Mouse (Mus musculus): ENCODE measurements around the gene Fam13a. TPM values are rescaled to one million over a fixed set of nuclear protein-coding genes. Genes with fewer than 3 reads are reported as not detected.

The Fam13a gene
- polyA plus RNA-seq, 1 experiment, result 7.9 TPM

DNA sequence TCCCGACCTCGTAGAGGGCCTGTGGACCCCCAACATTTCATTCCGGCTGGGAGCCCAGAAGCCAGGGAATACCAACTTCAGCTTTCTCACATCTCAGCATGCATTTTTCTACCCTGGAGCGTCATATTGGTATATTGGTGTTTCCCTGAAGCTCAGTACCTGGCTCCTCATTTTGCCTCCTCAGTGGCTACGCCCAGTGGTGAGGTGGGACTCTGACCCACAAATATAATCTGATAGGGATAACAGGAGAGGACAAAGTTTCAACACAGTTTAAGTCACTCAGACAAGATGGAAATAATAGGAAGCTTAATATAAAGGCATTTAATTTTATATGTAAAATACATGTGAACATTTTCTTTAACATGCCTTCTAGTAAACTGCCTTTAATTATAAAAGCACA lies 19.7 kb downstream of the Fam13a start:
- no peak for DNase-seq (ENCODE audit: extremely low spot score in 1 of 2, low spot score in 1 of 2)

DNA sequence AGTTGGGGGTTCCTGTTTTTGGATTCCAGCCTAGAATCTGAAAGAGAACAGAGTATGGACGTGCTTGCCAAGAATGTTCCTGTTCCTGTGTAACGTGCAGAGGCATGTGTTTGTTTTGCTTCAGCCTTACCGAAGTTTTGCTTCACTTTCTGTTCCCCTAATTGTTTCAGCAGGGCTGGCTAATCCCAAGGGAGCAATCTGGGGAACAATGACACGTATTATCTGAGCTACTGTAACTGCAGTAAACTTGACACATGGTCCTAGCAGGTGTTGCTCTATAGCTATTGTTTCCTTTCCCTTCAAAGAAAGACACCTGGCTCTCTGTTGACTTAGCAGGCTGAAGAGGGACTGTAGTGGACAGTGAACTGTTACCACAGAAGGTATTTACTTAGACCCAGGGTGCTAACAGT lies 25.3 kb downstream of the Fam13a start:
- DNase-seq (ENCODE audit: extremely low spot score in 1 of 2, low spot score in 1 of 2), result no peak

DNA sequence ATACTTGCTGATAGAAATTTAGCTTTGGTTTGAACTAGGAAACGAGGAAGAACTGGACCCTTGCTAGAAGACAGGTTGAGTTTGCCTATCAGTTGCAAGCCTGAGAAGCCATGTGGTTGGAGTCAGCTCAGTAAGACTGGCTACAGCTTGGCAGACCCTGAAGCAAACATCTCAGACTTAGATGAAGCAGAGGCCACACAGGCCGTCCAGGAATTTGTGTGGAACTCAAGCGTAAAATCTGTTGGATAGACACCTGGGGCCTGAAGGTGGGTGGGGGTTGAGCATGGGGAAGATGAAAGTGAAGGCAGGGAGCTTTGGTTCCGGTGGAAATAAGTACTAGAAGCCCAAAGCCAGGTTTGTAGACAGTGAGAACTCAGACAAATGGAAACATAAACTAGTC lies 25.8 kb downstream of the Fam13a start:
- no peak for DNase-seq (ENCODE audit: extremely low spot score in 1 of 2, low spot score in 1 of 2)

DNA sequence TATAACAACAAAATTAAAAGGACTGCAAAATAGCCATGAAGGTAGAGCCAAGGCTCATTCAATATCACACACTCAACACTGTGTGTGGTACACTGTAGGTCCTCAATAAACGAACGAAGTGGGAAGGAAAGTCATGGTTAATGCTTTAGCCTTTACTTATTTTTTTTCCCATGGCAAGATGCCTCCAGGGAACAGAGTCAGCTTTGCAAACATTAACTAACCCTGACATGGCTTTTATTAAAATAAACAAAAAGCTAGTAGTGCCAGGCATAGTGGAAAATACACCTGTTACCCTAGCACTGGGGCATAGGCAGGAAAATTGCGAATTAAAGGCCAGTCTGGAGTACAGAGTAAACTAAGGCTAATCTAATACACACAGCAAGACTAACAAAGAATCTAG lies 35.2 kb downstream of the Fam13a start:
- no peak for DNase-seq (ENCODE audit: extremely low spot score in 1 of 2, low spot score in 1 of 2)

DNA sequence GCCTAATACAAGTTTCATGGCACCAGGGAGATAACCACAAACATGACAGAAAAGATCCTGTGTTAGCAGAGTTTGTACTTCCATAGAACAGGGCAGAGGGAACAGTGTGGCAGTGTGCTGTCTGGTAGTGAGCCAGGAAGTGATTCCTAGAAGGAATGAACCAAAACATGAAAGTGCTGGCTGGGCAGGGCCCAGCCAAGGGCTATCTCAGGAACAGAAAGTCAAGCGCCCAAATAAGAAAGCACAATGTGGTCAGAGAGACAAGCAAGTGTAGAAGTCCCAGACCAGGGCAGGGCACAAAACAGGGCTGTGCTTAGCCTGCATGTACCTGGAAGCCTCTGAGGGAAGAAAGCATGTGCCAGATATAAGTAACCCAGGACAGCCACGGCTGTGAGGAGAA lies 35.6 kb downstream of the Fam13a start:
- no peak for DNase-seq (ENCODE audit: extremely low spot score in 1 of 2, low spot score in 1 of 2)

DNA sequence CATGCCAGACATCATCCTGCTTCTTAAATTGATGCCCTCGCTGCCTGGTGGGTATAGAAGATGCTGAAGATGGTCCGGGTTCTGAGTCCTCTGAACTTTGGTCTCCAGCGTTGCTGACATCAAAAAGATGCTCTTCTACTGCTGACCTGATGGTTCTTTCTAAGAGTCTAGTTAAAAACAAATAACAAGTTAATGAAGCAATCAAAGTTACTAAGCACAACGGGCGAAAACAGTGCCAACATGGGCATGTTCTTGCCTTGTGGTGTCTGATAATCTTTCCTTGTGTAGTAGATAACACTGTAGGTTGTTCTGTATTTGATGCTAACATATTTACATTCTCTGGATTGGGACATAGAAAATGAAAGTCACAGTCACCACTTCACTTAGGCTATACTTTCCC lies 37.2 kb downstream of the Fam13a start:
- no peak for DNase-seq (ENCODE audit: extremely low spot score in 1 of 2, low spot score in 1 of 2)

DNA sequence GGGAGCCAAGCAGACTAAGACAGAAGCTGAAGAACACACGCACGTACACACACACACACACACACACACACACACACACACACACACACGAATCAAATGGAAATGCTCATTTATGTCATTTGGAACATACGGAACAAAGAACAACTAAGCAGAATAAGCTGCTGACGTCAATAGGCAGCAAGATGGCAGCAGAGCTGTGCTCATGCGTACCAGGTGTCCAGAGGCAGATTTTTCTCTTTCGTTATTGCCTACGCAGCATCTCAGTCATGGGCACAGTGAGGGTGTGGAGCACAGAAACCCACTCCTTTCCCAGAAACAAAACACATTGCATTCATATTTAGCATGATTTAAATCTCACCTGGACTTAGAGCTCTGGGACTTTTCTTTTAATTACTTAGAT lies 39.2 kb downstream of the Fam13a start:
- DNase-seq (ENCODE audit: extremely low spot score in 1 of 2, low spot score in 1 of 2), result no peak

DNA sequence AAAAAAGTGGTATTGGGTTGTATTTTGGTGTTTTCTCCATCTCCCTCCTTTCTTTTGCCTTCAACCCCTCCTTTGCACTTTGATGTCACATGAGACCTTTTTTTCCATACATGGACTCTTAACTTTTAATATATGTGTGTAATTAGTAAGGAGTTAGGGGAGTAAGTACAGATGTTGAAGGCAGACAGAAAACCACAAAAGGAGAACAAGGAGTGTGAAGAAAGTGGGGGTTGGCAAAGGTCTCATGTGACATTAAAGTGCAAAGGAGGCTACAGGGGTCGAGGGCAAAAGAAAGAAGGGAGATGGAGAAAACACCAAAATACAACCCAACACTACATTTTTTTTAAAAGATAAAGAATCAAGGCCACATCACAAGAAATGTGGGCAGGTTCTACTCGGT lies 49.1 kb downstream of the Fam13a start:
- no peak for DNase-seq (ENCODE audit: extremely low spot score in 1 of 2, low spot score in 1 of 2)

DNA sequence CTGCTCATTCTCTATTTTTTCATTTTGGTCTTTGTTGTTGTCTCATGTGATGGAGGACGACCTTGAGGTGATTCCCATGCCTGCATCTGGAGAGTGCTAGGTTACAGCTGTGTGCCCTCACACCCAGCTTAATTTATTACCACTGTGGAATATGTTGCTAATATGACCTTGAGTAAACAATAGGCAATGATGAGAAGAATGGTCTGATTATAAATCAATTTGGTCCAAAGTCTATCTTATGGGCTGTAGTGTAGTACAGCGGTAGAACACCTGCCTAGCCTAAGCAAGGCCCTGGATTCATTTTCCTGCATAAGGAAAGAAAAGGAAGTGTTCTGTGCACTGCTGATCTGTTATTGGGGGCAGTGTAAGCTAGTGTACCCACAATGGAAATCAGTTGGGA lies 49.9 kb downstream of the Fam13a start:
- no peak for DNase-seq (ENCODE audit: extremely low spot score in 1 of 2, low spot score in 1 of 2)

DNA sequence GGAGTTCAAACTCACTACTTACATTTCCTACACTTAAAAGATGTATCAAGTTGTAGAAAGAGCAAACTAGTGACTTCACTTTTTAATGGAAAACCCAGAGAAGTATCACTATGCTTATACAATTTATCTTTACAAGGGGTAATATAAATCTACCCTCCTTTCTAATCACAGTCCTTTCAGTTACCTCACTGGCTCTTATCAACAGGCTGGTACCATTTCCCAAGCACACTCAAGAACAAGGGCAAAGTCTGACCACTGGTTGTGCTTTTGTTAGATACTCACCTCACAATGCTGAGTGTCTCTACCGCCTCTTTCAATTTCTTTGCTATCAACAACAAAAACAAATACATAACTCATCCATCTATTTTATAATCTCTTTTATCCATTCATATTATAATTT lies 51.5 kb downstream of the Fam13a start:
- no peak for DNase-seq (ENCODE audit: extremely low spot score in 1 of 2, low spot score in 1 of 2)

DNA sequence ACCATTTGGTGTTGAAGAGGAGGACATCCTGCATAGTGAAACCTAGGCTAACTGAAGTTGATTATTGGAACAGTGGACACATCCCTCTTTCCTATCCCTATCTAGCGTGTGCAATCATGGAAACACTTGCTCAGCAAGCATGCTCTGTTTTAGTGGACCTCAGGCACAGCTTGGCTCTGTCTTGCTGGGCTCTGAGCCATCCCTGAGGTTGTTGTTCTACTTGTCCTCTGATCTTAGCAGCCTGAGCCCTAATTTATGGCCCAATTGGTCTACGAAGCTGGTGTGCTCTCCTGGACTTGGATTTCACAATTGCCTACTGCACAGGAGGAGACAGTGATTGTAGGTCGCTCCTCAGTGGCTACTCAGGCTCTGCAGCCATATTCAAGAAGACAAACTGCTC lies 56.1 kb downstream of the Fam13a start:
- no peak for DNase-seq (ENCODE audit: extremely low spot score in 1 of 2, low spot score in 1 of 2)

DNA sequence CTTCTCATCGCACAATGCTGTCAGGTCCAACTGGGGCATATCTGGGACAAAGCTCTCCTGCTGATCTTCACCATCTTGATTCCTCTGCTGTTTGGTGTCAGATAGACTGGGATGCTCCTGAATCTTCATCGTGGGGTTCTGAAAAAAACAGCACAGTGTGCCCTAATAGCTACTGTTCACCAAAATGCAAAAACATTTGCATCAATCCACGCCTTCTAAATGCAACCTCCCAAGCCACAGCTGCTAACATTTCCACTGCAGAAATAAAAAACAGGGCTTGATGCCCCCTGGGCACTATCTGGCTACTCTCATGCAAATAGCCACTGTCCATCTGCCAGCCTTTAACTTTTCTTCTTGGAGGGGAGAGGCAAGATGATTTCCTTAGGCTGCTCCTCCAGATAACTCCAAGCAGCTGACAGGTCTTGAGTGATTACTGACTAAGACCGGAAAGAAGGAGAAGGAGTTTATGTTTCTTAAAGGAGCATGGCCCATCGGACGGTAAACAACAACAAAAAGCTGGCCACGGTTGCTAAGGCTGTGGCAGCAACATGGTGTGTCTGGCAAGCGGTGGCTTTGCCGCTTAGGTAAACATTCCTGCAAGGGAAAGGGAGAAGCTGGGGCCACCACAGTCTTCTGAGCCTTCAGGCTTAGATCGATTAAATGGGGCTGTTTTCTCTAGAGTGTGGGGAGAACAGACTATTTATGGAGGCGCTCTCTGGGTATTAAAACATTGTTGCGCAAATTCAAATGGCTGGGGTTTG lies 59.1 kb downstream of the Fam13a start:
- no peak for DNase-seq (ENCODE audit: extremely low spot score in 1 of 2, low spot score in 1 of 2)

DNA sequence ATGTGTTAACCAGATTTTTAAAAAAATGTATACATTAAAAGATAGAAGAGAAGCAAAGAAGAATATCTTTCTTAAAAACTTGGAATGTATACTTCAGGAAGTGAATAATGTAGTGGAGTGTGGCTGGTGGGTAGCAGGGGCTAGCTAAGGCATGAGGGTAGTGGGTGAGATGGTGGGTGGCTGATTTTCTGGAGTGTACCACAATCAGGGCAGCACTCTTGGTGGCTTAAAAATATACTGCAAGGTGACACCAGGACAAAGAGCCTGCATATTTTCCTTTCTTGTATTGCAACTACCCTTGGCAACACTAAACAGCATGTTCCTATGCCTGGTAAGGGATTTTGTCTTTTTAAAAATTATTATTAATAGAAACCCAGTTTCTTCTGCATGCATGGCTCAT lies 59.8 kb downstream of the Fam13a start:
- no peak for DNase-seq (ENCODE audit: extremely low spot score in 1 of 2, low spot score in 1 of 2)

DNA sequence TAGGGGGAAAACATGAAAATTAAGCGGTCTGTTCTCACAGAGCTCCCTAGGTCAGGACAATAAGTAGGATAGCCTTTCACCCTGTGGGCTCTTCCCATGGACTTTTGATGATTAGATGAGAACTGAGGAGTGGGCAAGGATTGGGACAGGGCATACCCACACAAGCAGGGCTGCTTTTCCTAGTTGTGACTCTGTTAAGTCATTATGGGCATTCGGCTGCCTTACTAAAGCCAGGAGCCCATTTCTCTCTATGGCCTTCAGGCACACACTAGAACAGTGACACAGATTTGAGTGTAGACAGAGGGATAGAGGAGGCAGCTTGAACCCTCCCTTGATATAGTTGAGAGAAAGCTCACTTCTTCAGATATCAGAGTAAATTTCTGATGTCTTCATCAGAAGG lies 60.3 kb downstream of the Fam13a start:
- no peak for DNase-seq (ENCODE audit: extremely low spot score in 1 of 2, low spot score in 1 of 2)

DNA sequence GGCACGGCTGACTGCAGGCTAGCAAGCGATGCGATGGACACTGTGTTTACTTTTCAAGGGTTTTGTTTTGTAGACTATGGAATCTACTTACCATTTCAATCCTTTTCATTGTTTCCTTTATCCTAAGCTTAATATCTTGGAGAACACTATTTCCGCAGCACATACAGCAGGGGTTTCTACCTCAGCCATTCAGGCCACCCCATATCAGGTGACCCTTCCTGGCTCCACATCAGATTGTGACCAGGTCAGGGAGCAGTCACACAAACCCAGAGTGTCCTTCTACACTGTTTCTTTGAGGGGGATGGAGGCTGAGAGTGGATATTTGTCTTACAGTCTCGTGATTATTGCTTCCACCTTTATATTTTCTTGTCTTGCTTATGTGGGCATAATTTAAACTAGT lies 61.7 kb downstream of the Fam13a start:
- no peak for DNase-seq (ENCODE audit: extremely low spot score in 1 of 2, low spot score in 1 of 2)

DNA sequence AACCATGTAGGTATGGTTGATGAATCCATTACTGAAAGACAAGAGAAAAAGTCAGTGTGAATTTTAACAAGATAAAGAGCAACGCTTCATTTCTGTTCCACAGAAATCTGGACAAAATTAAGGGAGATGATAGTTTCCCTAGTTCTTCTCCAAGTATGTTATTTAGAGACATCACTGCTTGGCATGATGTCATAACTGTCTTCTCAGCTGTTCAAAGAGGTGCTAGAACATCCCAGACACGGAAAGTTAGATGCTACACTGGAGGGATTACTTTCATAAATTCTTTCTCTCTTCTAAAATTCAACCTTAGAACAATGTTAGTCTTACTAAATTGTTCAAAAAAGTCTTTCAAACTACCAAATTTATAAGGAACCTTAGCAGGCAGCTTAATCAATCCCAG lies 63.8 kb downstream of the Fam13a start:
- peak in 1 of 2 experiments; percentile 47 for DNase-seq (ENCODE audit: extremely low spot score in 1 of 2, low spot score in 1 of 2)

DNA sequence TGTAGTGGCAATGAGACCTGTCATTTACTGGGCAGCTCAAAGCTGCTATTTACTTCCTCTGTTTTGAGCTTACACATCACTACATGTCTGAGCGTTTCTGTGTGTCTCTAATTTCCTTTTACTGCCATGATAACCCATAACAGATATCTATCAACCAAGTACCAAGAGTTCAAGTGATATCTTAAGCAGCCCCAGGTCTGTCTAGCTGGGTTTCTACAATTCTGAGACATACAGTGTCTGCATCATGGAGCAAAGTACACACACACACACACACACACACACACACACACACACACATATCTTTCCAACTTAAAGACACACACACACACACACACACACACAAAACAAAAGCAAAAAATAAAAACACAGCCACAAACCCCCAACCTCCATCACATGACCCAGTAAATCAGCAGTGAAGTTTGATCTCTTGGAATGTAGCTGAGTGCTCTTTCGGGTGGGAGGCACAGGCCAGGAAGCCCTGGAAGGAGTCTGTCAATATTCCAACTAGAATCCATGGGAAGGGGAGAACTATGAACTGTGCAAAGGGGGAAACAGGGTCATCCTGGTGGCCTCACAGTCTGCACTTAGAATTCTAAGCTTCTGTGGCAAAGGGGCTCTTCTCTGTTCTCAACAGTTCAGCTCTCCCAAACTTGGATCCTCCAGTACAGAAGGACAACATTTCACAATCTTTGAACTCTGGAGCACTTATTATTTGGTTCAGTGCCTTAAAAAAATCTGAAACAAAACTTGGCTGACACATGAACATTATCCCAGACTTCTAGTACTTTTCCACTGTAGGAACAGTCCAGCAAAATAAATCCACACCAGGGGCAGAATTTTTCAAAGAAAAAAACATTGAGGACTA lies 73.0 kb downstream of the Fam13a start:
- DNase-seq (ENCODE audit: extremely low spot score in 1 of 2, low spot score in 1 of 2), result no peak

DNA sequence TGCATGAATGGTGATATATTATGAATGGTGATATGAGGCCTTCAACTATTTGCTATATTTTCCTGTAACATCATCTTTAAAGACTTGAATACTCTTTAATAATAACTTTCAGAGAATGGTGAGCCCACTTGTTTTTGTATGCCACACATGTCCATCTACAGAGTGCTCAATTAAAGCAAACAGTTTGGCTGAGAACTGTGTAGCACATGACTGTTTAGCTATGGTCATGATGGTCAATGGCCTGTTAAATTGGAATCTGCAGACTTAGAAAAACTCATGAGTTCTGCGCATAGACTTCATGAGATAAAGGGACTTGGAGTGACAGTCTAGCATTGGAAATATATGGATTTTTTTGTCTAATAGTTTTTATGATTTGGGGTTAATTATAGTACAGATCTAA lies 73.9 kb downstream of the Fam13a start:
- no peak for DNase-seq (ENCODE audit: extremely low spot score in 1 of 2, low spot score in 1 of 2)

DNA sequence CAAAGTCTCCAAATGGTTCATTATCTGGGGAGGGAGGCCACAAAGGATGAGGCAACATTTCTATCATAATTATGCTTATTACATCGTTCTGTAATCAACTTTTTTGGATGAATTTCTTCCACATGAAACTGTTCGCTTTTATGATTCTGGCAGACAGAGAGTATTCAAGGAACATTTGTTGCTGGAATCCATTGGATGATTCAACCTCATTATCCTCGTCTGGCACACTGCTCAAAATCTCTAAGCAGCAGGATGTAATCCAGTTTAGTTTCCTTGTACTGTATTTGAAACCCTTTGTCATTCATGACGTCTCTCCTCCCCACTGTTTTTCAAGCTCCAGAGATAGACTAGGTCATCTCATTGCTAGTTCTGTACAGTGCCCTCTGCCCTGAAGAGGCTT lies 77.5 kb downstream of the Fam13a start:
- DNase-seq (ENCODE audit: extremely low spot score in 1 of 2, low spot score in 1 of 2), result peak in 1 of 2 experiments; percentile 63

DNA sequence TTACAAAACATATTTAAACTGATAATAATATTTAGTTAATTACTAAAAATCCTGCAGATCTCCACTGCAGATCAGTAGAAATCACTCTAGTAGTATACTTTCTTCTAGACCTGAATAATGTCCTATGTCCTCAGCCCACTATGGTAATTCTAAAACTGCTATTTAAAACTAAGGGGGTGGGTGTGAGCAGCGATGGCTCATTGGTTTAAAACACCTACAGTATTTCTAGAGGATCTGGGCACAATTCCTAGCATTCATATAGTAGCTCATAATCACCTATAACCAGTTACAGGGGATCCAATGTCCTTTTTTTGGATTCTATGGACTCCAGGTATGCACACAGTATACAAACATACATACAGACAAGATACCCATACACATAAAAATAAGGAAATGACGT lies 78.1 kb downstream of the Fam13a start:
- peak in 1 of 2 experiments; percentile 55 for DNase-seq (ENCODE audit: extremely low spot score in 1 of 2, low spot score in 1 of 2)

DNA sequence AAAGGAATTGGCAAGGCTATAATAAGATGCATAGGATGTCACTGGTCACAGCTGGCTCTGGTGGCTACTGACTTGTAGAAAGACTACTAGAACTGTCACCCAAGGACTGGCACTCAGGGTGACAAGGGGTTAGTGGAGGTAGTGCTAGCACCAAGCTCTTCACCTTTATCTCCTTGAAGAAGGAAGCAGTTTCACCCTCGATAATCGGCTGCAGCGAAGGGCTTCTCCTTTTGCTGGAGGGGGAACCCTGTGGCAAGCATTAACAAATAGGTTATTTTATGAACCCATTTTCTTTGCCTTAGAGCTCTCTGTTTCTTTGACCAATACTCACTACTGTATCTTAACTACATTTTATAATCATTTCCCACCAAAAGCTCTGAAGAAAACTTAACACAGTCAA lies 80.4 kb downstream of the Fam13a start:
- no peak for DNase-seq (ENCODE audit: extremely low spot score in 1 of 2, low spot score in 1 of 2)

DNA sequence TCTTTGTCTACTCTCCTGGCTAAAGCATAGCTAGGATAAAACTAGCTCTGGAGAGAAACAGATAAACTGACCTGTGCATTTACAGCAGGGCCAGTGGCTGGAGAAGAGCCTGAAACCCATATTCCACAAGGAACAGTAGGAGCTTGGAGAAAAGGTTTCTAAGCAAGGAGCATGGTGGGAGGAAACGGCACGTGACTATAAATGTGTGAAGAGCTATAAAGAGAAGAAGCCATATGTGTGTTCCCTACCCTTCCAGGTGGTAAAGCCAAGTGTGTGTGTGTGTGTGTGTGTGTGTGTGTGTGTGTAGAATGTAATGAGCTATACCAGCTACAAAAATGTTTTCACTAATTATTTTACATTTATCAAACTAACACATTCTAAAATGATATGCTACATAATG lies 82.1 kb downstream of the Fam13a start:
- DNase-seq (ENCODE audit: extremely low spot score in 1 of 2, low spot score in 1 of 2), result peak in 1 of 2 experiments; percentile 68
